In the genomic region with DNA sequence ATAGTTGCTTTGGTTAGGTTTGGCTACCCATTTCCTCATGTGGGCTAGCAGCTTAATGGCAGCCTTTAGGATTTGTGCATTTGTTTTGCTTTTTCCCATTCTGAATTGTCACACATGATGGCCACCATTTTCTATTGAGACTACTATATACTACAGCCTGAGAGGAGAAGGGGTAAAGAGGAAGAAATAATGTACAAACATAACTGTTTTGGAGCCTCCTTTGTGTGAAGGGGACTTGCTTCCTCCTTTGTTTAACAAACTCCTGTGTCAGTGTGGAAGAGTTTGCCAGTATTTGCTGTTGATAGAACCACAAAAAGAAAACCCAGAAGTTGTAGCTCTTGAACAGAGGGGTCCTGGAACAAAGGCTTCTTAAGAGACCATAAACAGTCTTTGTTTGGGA, we compare ENCODE assay signal across 8 mouse cellular contexts. TPM values are rescaled to one million over a fixed set of nuclear protein-coding genes. Genes with fewer than 3 reads are reported as not detected.
A peak's percentile ranks its signal among the peaks of the same experiment; 100 is the strongest.
DNase-seq lines count a peak whose midpoint lies in the region; ATAC-seq and TF ChIP-seq lines count a peak whose summit lies in the region.

No protein-coding gene starts in this region.

- no peaks in the 10 kb centered on the region for H3K36me3 ChIP-seq in heart, embryonic 15.5 days
- no peaks in the 10 kb centered on the region for H3K36me3 ChIP-seq in embryonic facial prominence, embryonic 10.5 days (replicated peaks)
- no peaks in the 10 kb centered on the region for H3K36me3 ChIP-seq in hindbrain, postnatal 0 days (ENCODE audit: insufficient read depth, low read length)
- no peaks in the 10 kb centered on the region for H3K36me3 ChIP-seq in midbrain, embryonic 14.5 days (ENCODE audit: control insufficient read depth, insufficient read depth, low read length)
- H3K36me3 ChIP-seq in thymus, adult 2 months (ENCODE audit: control insufficient read depth, insufficient read depth, low read length), result no peaks in the 10 kb centered on the region

- no peak overlapping the region for H3K27ac ChIP-seq in heart, embryonic 15.5 days
- H3K27ac ChIP-seq in embryonic facial prominence, embryonic 10.5 days (replicated peaks), result peak overlapping the region; percentile 45
- no peak overlapping the region for H3K27ac ChIP-seq in hindbrain, postnatal 0 days
- H3K27ac ChIP-seq in midbrain, embryonic 14.5 days (replicated peaks; ENCODE audit: low read depth, low read length), result 0 out of 2 replicates have a peak overlapping the region, but pooled peaks have one; percentile 15
- H3K27ac ChIP-seq in thymus, adult 2 months (ENCODE audit: control insufficient read depth, insufficient read depth, low read length), result no peak overlapping the region

- no peaks in the 10 kb centered on the region for H3K9me3 ChIP-seq in heart, embryonic 15.5 days (replicated peaks)
- no peaks in the 10 kb centered on the region for H3K9me3 ChIP-seq in embryonic facial prominence, embryonic 10.5 days
- no peaks in the 10 kb centered on the region for H3K9me3 ChIP-seq in hindbrain, postnatal 0 days (ENCODE audit: low read length)
- no peaks in the 10 kb centered on the region for H3K9me3 ChIP-seq in midbrain, embryonic 14.5 days (ENCODE audit: control insufficient read depth, low read length)

- no peak for TF ChIP-seq POLR2A in thymus, adult 2 months (IDR thresholded peaks at IDR 0.05; ENCODE audit: control insufficient read depth, extremely low read depth, insufficient read depth, low read length, poor library complexity)

- TF ChIP-seq CTCF in hindbrain, postnatal 0 days (IDR thresholded peaks at IDR 0.05; ENCODE audit: low read depth), result no peak
- no peak for TF ChIP-seq CTCF in thymus, adult 2 months (IDR thresholded peaks at IDR 0.05; ENCODE audit: borderline replicate concordance, control insufficient read depth, extremely low read depth, insufficient read depth, low read length, poor library complexity)

- ATAC-seq in heart, embryonic 15.5 days (replicated peaks; ENCODE audit: insufficient number of reproducible peaks, insufficient read depth, low FRiP score, low read depth), result no peak
- ATAC-seq in hindbrain, postnatal 0 days, result no peak
- ATAC-seq in midbrain, embryonic 14.5 days (ENCODE audit: low FRiP score, low TSS enrichment), result no peak

- H3K27me3 ChIP-seq in heart, embryonic 15.5 days, result no peaks in the 10 kb centered on the region
- no peaks in the 10 kb centered on the region for H3K27me3 ChIP-seq in embryonic facial prominence, embryonic 10.5 days (replicated peaks; ENCODE audit: low read depth, poor library complexity, severe bottlenecking)
- no peaks in the 10 kb centered on the region for H3K27me3 ChIP-seq in hindbrain, postnatal 0 days (ENCODE audit: insufficient read depth, low read length)
- no peaks in the 10 kb centered on the region for H3K27me3 ChIP-seq in midbrain, embryonic 14.5 days (ENCODE audit: control insufficient read depth, insufficient read depth, low read length)
- no peaks in the 10 kb centered on the region for H3K27me3 ChIP-seq in thymus, adult 2 months (ENCODE audit: control insufficient read depth, insufficient read depth, low read length)

- intact Hi-C loops in heart, postnatal 14 days (cut with DNase I), result no loop called here

- H3K4me1 ChIP-seq in heart, embryonic 15.5 days (replicated peaks), result peaks cover 18% of the 10 kb centered on the region
- H3K4me1 ChIP-seq in embryonic facial prominence, embryonic 10.5 days, result peaks cover 35% of the 10 kb centered on the region
- peaks cover 10% of the 10 kb centered on the region for H3K4me1 ChIP-seq in hindbrain, postnatal 0 days (ENCODE audit: insufficient read depth, low read length)
- H3K4me1 ChIP-seq in midbrain, embryonic 14.5 days (ENCODE audit: control insufficient read depth, insufficient read depth, low read length), result peaks cover 33% of the 10 kb centered on the region
- peaks cover 6% of the 10 kb centered on the region for H3K4me1 ChIP-seq in thymus, adult 2 months (replicated peaks; ENCODE audit: control insufficient read depth, insufficient read depth, low read length)

- DNase-seq in heart, postnatal 14 days, result no peak
- no peak for DNase-seq in embryonic facial prominence, embryonic 10.5 days (ENCODE audit: low spot score)
- DNase-seq in hindbrain, postnatal 0 days (ENCODE audit: low spot score), result no peak
- no peak for DNase-seq in midbrain, embryonic 14.5 days
- no peak for DNase-seq in cerebellum, adult 9-11 months
- DNase-seq in layer of hippocampus, postnatal 14 days (ENCODE audit: low spot score in 2 of 2), result no peak
- DNase-seq in thymus, adult 2 months, result no peak

- H3K9ac ChIP-seq in heart, embryonic 15.5 days, result no peak overlapping the region
- peak overlapping the region; percentile 97; the same call in 1 of the 2 replicates for H3K9ac ChIP-seq in hindbrain, postnatal 0 days (replicated peaks; ENCODE audit: low read length)
- H3K9ac ChIP-seq in midbrain, embryonic 14.5 days (replicated peaks; ENCODE audit: low read length), result peak overlapping the region; percentile 95; the same call in 1 of the 2 replicates

- H3K4me3 ChIP-seq in heart, embryonic 15.5 days, result peak overlapping the region; percentile 98
- H3K4me3 ChIP-seq in embryonic facial prominence, embryonic 10.5 days, result peak overlapping the region; percentile 100
- peak overlapping the region; percentile 100 for H3K4me3 ChIP-seq in hindbrain, postnatal 0 days (ENCODE audit: low read length)
- H3K4me3 ChIP-seq in midbrain, embryonic 14.5 days (replicated peaks; ENCODE audit: low read depth, low read length), result peak overlapping the region; percentile 95
- H3K4me3 ChIP-seq in thymus, adult 2 months (ENCODE audit: control insufficient read depth, insufficient read depth, low read length), result no peak overlapping the region

- peak overlapping the region; percentile 84 for H3K4me2 ChIP-seq in heart, embryonic 15.5 days
- peak overlapping the region; percentile 78 for H3K4me2 ChIP-seq in hindbrain, postnatal 0 days (ENCODE audit: low read depth, low read length)
- H3K4me2 ChIP-seq in midbrain, embryonic 14.5 days (ENCODE audit: low read length), result peak overlapping the region; percentile 77

RNA-seq across cellular contexts. Expression of a gene that starts 2.5 kb away (rescaled TPM):
- 25.9 and 32.0 TPM in 2 replicates for polyA plus RNA-seq in heart, embryonic 15.5 days (2015; fragmentation: Nextera tagmentation; extraction: Ambion mirVana)
- total RNA-seq in heart, postnatal 14 days (2021), result 10 to 100 TPM; 25.5 to 25.8 TPM
- 78.4 and 79.0 TPM in 2 replicates for polyA plus RNA-seq in embryonic facial prominence, embryonic 10.5 days (2016; fragmentation: Nextera tagmentation; extraction: Ambion mirVana)
- 55.7 and 59.2 TPM in 2 replicates for total RNA-seq in hindbrain, postnatal 0 days (2014; rRNA removed)
- polyA plus RNA-seq in hindbrain, postnatal 0 days (2015; fragmentation: Nextera tagmentation; extraction: Ambion mirVana), result 41.9 and 42.1 TPM in 2 replicates
- polyA plus RNA-seq in midbrain, embryonic 14.5 days (2014; fragmentation: Nextera tagmentation; extraction: Ambion mirVana), result 79.7 and 111 TPM in 2 replicates
- total RNA-seq in layer of hippocampus, postnatal 14 days (2021), result 10 to 100 TPM; 69.7 to 74.6 TPM
- 26.7 and 36.4 TPM in 2 replicates for polyA plus RNA-seq in thymus, adult 2 months (2012; rRNA removed)

RNA-seq across cellular contexts. Expression of a gene that starts 13.0 kb away (rescaled TPM):
- polyA plus RNA-seq in heart, embryonic 15.5 days (2015; fragmentation: Nextera tagmentation; extraction: Ambion mirVana), result not detected in 2 replicates
- not detected for total RNA-seq in heart, postnatal 14 days (2021)
- not detected in 2 replicates for polyA plus RNA-seq in embryonic facial prominence, embryonic 10.5 days (2016; fragmentation: Nextera tagmentation; extraction: Ambion mirVana)
- 0.18 TPM in 1 of 2 replicates, not detected in the other for total RNA-seq in hindbrain, postnatal 0 days (2014; rRNA removed)
- not detected in 2 replicates for polyA plus RNA-seq in hindbrain, postnatal 0 days (2015; fragmentation: Nextera tagmentation; extraction: Ambion mirVana)
- not detected in 2 replicates for polyA plus RNA-seq in midbrain, embryonic 14.5 days (2014; fragmentation: Nextera tagmentation; extraction: Ambion mirVana)
- total RNA-seq in layer of hippocampus, postnatal 14 days (2021), result under 1 TPM in 1 of 2 experiments, not detected in 1; 0.38 TPM
- not detected in 2 replicates for polyA plus RNA-seq in thymus, adult 2 months (2012; rRNA removed)

Comparison
In these comparisons a context has a peak if more than half of its experiments do, and no peak if none do; other contexts are left out.
1. H3K27ac ChIP-seq: peak in embryonic facial prominence, embryonic 10.5 days (single experiment) and midbrain, embryonic 14.5 days (single experiment); none in heart, embryonic 15.5 days (single experiment), hindbrain, postnatal 0 days (single experiment) and thymus, adult 2 months (single experiment).
2. Peak in every context shown above with its lines, with median percentiles within 50 percentile points of each other: H3K4me2 ChIP-seq.